In the genomic region with DNA sequence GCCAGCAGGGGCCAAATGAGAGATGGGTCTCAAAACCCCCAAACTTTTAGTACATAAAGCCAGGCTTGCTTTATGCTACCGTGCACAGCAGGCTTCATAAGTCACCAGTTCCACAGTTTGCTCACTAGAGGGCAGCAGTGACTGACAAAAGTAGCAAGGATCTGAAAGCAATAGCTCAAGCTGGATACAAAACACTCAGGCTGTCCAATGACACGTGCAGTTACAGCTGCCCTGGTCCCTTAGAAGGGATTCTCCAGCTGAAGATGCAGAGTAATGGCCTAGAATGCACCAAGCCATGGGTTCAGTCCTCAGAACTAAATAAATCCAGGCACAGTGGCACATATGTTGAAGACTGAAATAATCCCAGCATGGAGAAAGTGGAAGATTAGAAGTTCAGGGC, we compare ENCODE assay signal across 7 mouse cellular contexts. TPM values are rescaled to one million over a fixed set of nuclear protein-coding genes. Genes with fewer than 3 reads are reported as not detected.
DNase-seq lines count a peak whose midpoint lies in the region; ATAC-seq and TF ChIP-seq lines count a peak whose summit lies in the region.

No protein-coding gene starts in this region.

- no peaks in the 10 kb centered on the region for H3K27me3 ChIP-seq in E14TG2a.4 (ENCODE audit: insufficient read depth, low read length)
- no peaks in the 10 kb centered on the region for H3K27me3 ChIP-seq in embryonic facial prominence, embryonic 10.5 days (replicated peaks; ENCODE audit: low read depth, poor library complexity, severe bottlenecking)
- H3K27me3 ChIP-seq in liver, postnatal 0 days (ENCODE audit: insufficient read depth, low read length) = no peaks in the 10 kb centered on the region

- H3K4me1 ChIP-seq in E14TG2a.4 (replicated peaks; ENCODE audit: low read depth, low read length) = peaks cover 59% of the 10 kb centered on the region
- peaks cover 40% of the 10 kb centered on the region for H3K4me1 ChIP-seq in embryonic facial prominence, embryonic 10.5 days
- peaks cover 36% of the 10 kb centered on the region for H3K4me1 ChIP-seq in liver, postnatal 0 days (ENCODE audit: insufficient read depth)

- no peak for ATAC-seq in liver, postnatal 0 days

- H3K36me3 ChIP-seq in E14TG2a.4 (ENCODE audit: insufficient read depth, low read length) = peaks cover 65% of the 10 kb centered on the region
- H3K36me3 ChIP-seq in embryonic facial prominence, embryonic 10.5 days (replicated peaks) = peaks cover 47% of the 10 kb centered on the region
- peaks cover 12% of the 10 kb centered on the region for H3K36me3 ChIP-seq in liver, postnatal 0 days (replicated peaks; ENCODE audit: insufficient read depth, low read length)

- no peak for TF ChIP-seq EP300 in liver, postnatal 0 days (IDR thresholded peaks at IDR 0.05; ENCODE audit: low read depth)

- H3K4me3 ChIP-seq in E14TG2a.4 (replicated peaks; ENCODE audit: low read length) = 0 out of 2 replicates have a peak overlapping the region, but pooled peaks have one; percentile 13
- H3K4me3 ChIP-seq in embryonic facial prominence, embryonic 10.5 days = peak overlapping the region; percentile 14; the same call in 1 of the 2 replicates
- no peak overlapping the region for H3K4me3 ChIP-seq in liver, postnatal 0 days (ENCODE audit: low read depth, low read length)

- peak; percentile 61 for DNase-seq in adrenal gland, adult 8-10 months
- DNase-seq in embryonic facial prominence, embryonic 10.5 days (ENCODE audit: low spot score) = peak; percentile 66
- DNase-seq in heart, adult 8-10 months (ENCODE audit: low spot score) = peak; percentile 77
- peak; percentile 70 to 75 for DNase-seq in kidney, postnatal 36 days
- peak; percentile 70 for DNase-seq in liver, postnatal 0 days
- peak; percentile 71 for DNase-seq in retina, adult 2 months (ENCODE audit: low read depth, low spot score)

- no peaks in the 10 kb centered on the region for H3K9me3 ChIP-seq in E14TG2a.4 (ENCODE audit: low read length)
- no peaks in the 10 kb centered on the region for H3K9me3 ChIP-seq in embryonic facial prominence, embryonic 10.5 days
- no peaks in the 10 kb centered on the region for H3K9me3 ChIP-seq in liver, postnatal 0 days (ENCODE audit: low read length)

- TF ChIP-seq CTCF in E14TG2a.4 (conservative IDR thresholded peaks at IDR 0.05; ENCODE audit: low read length) = peak; percentile 73
- TF ChIP-seq CTCF in liver, postnatal 0 days (IDR thresholded peaks at IDR 0.05; ENCODE audit: low read depth) = peak; percentile 96

- WGBS in embryonic facial prominence, embryonic 10.5 days = 6% methylated on average over 2 of the region's 2 CpGs
- 2% methylated on average over 2 of the region's 2 CpGs for WGBS in liver, postnatal 0 days (ENCODE audit: insufficient replicate concordance)

- H3K4me2 ChIP-seq in liver, postnatal 0 days (ENCODE audit: low read depth, low read length) = no peak overlapping the region

- no peak overlapping the region for H3K27ac ChIP-seq in embryonic facial prominence, embryonic 10.5 days (replicated peaks)
- no peak overlapping the region for H3K27ac ChIP-seq in liver, postnatal 0 days (ENCODE audit: low read depth)

- H3K9ac ChIP-seq in liver, postnatal 0 days (replicated peaks) = no peak overlapping the region

RNA-seq across cellular contexts. Expression of a gene that starts 3.0 kb away (rescaled TPM):
- 10 to 100 TPM; 31.5 to 46.9 (median 34.3) TPM for total RNA-seq in adrenal gland, adult 8-10 months (2022)
- polyA plus RNA-seq in embryonic facial prominence, embryonic 10.5 days (2016; fragmentation: Nextera tagmentation; extraction: Ambion mirVana) = 184 and 194 TPM in 2 replicates
- 10 to 100 TPM; 16.2 to 19.9 (median 16.7) TPM for total RNA-seq in heart, adult 8-10 months (2022)
- 59.5 and 64.3 TPM in 2 replicates for polyA plus RNA-seq in liver, postnatal 0 days (2015; fragmentation: Nextera tagmentation; extraction: Ambion mirVana)

RNA-seq across cellular contexts. Expression of a gene that starts 17.8 kb away (rescaled TPM):
- 10 to 100 TPM; 44.3 to 50.8 (median 47.0) TPM for total RNA-seq in adrenal gland, adult 8-10 months (2022)
- polyA plus RNA-seq in embryonic facial prominence, embryonic 10.5 days (2016; fragmentation: Nextera tagmentation; extraction: Ambion mirVana) = 17.5 and 17.6 TPM in 2 replicates
- 10 to 100 TPM; 13.1 to 14.7 (median 14.1) TPM for total RNA-seq in heart, adult 8-10 months (2022)
- polyA plus RNA-seq in liver, postnatal 0 days (2015; fragmentation: Nextera tagmentation; extraction: Ambion mirVana) = 9.0 and 9.2 TPM in 2 replicates

RNA-seq across cellular contexts. Expression of a gene that starts 22.8 kb away (rescaled TPM):
- total RNA-seq in adrenal gland, adult 8-10 months (2022) = 1 to 10 TPM in 2 of 4 experiments, under 1 TPM in 2; 0.77 to 7.8 (median 2.5) TPM
- polyA plus RNA-seq in embryonic facial prominence, embryonic 10.5 days (2016; fragmentation: Nextera tagmentation; extraction: Ambion mirVana) = not detected in 2 replicates
- total RNA-seq in heart, adult 8-10 months (2022) = not detected
- polyA plus RNA-seq in liver, postnatal 0 days (2015; fragmentation: Nextera tagmentation; extraction: Ambion mirVana) = not detected in 2 replicates

RNA-seq across cellular contexts. Expression of a gene that starts 28.6 kb away (rescaled TPM):
- 1 to 10 TPM in 1 of 4 experiments, not detected in 3; 2.1 TPM for total RNA-seq in adrenal gland, adult 8-10 months (2022)
- polyA plus RNA-seq in embryonic facial prominence, embryonic 10.5 days (2016; fragmentation: Nextera tagmentation; extraction: Ambion mirVana) = not detected in 2 replicates
- total RNA-seq in heart, adult 8-10 months (2022) = not detected
- not detected in 2 replicates for polyA plus RNA-seq in liver, postnatal 0 days (2015; fragmentation: Nextera tagmentation; extraction: Ambion mirVana)

RNA-seq across cellular contexts. Expression of a gene that starts 34.5 kb away (rescaled TPM):
- total RNA-seq in adrenal gland, adult 8-10 months (2022) = 1 to 10 TPM in 2 of 4 experiments, under 1 TPM in 1, not detected in 1; 0.89 to 1.9 (median 1.3) TPM
- polyA plus RNA-seq in embryonic facial prominence, embryonic 10.5 days (2016; fragmentation: Nextera tagmentation; extraction: Ambion mirVana) = 0.10 and 0.35 TPM in 2 replicates
- total RNA-seq in heart, adult 8-10 months (2022) = not detected
- 0.43 and 0.62 TPM in 2 replicates for polyA plus RNA-seq in liver, postnatal 0 days (2015; fragmentation: Nextera tagmentation; extraction: Ambion mirVana)
